Mouse (Mus musculus) gastrocnemius, adult 18-20 months (tissue): ENCODE results near the gene Pced1b. TPM values are rescaled to one million over a fixed set of nuclear protein-coding genes. Genes with fewer than 3 reads are reported as not detected.

Experiments
- DNase-seq: peaks from one replicate; pipeline ENCODE4 v3.0.0; 2021; ENCODE audit warnings: low spot score
- total RNA-seq, 2 experiments: library from RNA; stranded (reverse); gene quantifications; 2 replicates each; pipeline ENCODE4 v1.2.3; 2021

The Pced1b gene
- total RNA-seq, 2 experiments from 2014 or later, result 0.88 to 1.2 TPM

- DNase-seq, result no peak
These were observed 150.9 kb downstream of the Pced1b start for GRCm38 (mm10) chr15:97397793-97398192.

- DNase-seq, result no peak
These were observed 154.0 kb downstream of the Pced1b start for GRCm38 (mm10) chr15:97400866-97401265.

- DNase-seq, result no peak
These were observed 157.6 kb downstream of the Pced1b start for GRCm38 (mm10) chr15:97404483-97404882.

GRCm38 (mm10) chr15:97404998-97405397, 158.1 kb downstream of the Pced1b start:
- no peak for DNase-seq

- no peak for DNase-seq
These were observed 159.2 kb downstream of the Pced1b start for GRCm38 (mm10) chr15:97406105-97406504.

GRCm38 (mm10) chr15:97407496-97408454, 160.9 kb downstream of the Pced1b start:
- peak; percentile 8 for DNase-seq

- no peak for DNase-seq
These were observed 164.2 kb downstream of the Pced1b start for GRCm38 (mm10) chr15:97411136-97411535.

- DNase-seq, result no peak
These were observed 164.8 kb downstream of the Pced1b start for GRCm38 (mm10) chr15:97411671-97412070.

- DNase-seq, result no peak
These were observed 165.4 kb downstream of the Pced1b start for GRCm38 (mm10) chr15:97412308-97412707.

DNA sequence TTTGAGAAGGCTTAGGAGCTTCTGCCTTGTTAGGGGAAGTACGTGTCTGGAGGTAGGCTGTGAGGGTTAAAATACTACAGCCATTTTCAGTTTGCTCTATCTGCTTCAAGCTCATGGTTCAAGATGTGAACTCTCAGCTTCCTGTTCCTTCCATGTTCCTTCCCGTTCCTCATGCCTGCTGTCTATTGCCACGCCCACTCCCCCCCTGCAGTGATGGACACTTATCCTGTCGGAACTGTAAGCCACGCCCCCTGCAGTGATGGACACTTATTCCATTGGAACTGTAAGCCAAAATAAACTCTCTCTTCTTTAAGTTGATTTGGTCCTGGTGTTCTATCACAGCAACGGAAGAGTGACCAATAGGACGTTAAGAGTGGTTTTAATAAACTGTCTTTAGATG, 166.0 kb downstream of the Pced1b start:
- DNase-seq, result no peak

GRCm38 (mm10) chr15:97414718-97415413, 168.0 kb downstream of the Pced1b start:
- DNase-seq, result no peak

DNA sequence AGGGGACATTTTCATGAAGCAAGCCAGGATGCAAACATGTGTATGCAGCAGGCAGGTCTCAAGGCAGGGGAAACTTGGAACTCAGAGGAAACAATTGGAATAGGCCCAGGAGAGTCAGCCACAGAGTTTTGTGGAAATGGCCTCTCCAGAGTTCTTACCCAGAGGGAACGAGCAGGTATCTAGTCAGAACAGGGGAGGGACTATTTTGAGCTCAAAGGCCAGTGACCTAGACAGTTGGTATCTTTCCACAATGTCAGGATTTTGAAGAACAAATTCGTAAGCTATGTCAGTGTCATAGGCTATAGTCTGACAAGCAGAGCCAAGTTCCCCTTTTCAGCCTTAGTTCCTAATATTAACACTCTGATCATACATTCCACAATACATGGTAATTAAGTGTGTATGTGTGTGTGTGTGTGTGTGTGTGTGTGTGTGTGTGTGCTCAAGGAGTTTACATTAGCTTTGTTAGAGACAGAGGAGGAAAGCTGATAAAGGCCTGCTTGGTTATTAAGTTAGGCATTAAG, 168.6 kb downstream of the Pced1b start:
- no peak for DNase-seq

GRCm38 (mm10) chr15:97420292-97420691, 173.4 kb downstream of the Pced1b start:
- no peak for DNase-seq

DNA sequence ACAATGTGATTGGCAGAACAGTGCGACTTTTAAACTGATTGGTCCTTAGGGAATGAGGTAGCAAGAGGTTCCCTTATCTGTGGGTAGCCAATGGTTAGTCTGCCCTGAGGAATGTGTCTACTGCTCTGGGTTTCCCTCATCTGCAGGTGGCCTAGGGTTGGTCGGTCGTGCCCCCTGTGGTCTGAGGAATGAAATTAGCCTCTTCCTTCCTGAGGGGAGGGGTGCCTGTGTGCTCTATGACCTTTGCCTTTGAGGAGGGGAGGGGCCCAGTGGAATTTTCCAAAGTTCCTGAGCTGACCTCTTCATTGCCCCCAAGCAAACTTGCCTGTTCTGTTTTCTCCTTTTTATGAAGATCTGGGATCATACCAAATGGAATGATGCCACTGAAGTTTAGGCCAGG, 174.6 kb downstream of the Pced1b start:
- DNase-seq, result no peak

- no peak for DNase-seq
These were observed 175.5 kb downstream of the Pced1b start for GRCm38 (mm10) chr15:97422212-97422944.

GRCm38 (mm10) chr15:97424375-97424774, 177.5 kb downstream of the Pced1b start:
- no peak for DNase-seq

GRCm38 (mm10) chr15:97424961-97425360, 178.1 kb downstream of the Pced1b start:
- DNase-seq, result no peak

GRCm38 (mm10) chr15:97429201-97429900, 182.4 kb downstream of the Pced1b start:
- no peak for DNase-seq

- DNase-seq, result no peak
These were observed 184.6 kb downstream of the Pced1b start for GRCm38 (mm10) chr15:97431533-97431932.

DNA sequence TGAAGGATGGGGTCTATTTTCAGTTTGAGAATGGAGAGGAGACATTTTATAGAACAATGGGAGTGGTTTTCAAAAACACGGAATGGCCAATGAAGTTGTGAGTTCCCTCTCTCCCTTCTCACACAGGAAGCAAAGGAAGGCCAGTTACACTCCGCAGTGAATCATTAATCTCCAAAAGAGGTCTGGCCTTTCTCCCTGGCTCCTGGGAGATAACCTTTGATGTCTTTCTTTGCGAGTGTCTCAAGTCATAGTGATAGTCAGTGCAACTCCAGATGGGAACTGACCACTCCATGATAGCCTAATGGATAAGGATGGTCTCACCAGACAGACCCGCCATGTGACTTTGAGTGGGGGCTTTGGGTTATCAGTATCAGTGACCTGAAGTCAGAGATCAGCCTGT, 185.3 kb downstream of the Pced1b start:
- DNase-seq, result no peak
